Mouse (Mus musculus): ENCODE results near the gene Sult6b2. TPM values are rescaled to one million over a fixed set of nuclear protein-coding genes. Genes with fewer than 3 reads are reported as not detected.
A peak's percentile ranks its signal among the peaks of the same experiment; 100 is the strongest.

Sult6b2 gene
- polyA plus RNA-seq, 1 experiment from 2014 or later = 0.04 TPM

DNA sequence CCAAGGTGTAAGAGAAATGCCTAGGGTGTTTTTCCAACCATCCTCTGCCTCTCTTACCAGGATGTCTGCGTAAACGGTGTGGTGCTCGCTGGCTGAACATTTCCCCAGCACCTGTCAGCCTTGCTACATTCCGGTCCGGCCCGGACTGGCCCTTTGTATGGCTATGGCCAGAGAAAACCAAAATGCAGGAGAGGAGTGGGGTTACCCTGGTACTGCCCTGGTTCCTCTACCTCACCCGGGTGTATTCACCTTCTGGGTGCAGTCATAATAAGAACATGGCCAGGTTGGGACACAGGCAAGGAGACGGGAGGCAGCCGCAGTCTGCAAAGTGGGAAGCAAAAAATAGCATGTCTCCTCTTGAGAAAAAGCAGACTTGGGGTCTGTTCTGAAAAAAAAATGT lies 9.2 kb downstream of the Sult6b2 start:
- in situ Hi-C loops (cut with MboI; ENCODE audit: low pct_unique_long_range_greater_than_20kb) = loop anchor here (25.0 kb wide), 1 partner anchor 392 kb away; no protein-coding TSS in a partner anchor
- CTCF ChIA-PET = interaction anchor here (1.4 to 2.5 kb wide), 2 partner anchors 10 kb away, joined by 4 to 6 read pairs; no protein-coding TSS in a partner anchor
- ATAC-seq (no peak), DNase-seq (ENCODE audit: low read depth, low spot score) (no peak)
- no peaks in the 10 kb centered on the region for H3K27me3 ChIP-seq
- no peak for TF ChIP-seq CTCF (IDR thresholded peaks at IDR 0.05)
- POLR2A ChIA-PET = interaction anchor here (0.6 kb wide), 1 partner anchor 1256 kb away, joined by 3 read pairs; no protein-coding TSS in a partner anchor

DNA sequence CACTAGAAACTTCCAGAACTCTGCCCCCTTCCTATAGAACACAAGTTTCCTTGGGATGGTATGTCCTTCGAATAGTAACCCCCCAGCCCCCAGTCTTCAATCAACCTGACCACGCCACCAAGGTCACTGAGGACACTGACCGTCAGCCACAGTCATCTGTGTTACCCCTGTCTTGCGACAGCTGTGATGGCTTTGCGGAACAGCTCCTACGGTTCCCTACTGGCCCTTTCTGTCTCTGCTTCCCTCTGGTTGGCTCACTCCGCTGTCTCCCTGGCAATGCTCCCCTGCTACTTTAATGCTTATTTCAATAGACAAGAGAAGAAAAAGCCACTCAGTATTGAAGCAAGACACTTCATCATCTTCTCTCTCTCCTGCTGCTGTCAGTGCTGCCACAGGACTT lies 10.8 kb downstream of the Sult6b2 start:
- CTCF ChIA-PET = interaction anchor here (1.4 kb wide), 1 partner anchor 9 kb away, joined by 4 read pairs; no protein-coding TSS in a partner anchor
- POLR2A ChIA-PET = interaction anchor here (1.0 kb wide), 1 partner anchor 16 kb away, joined by 3 read pairs; no protein-coding TSS in a partner anchor
- TF ChIP-seq CTCF (IDR thresholded peaks at IDR 0.05) = no peak
- DNase-seq (ENCODE audit: low read depth, low spot score) (no peak), ATAC-seq (no peak)
- in situ Hi-C loops (cut with MboI; ENCODE audit: low pct_unique_long_range_greater_than_20kb) = loop anchor here (25.0 kb wide), 1 partner anchor 394 kb away; no protein-coding TSS in a partner anchor
- no peaks in the 10 kb centered on the region for H3K27me3 ChIP-seq

DNA sequence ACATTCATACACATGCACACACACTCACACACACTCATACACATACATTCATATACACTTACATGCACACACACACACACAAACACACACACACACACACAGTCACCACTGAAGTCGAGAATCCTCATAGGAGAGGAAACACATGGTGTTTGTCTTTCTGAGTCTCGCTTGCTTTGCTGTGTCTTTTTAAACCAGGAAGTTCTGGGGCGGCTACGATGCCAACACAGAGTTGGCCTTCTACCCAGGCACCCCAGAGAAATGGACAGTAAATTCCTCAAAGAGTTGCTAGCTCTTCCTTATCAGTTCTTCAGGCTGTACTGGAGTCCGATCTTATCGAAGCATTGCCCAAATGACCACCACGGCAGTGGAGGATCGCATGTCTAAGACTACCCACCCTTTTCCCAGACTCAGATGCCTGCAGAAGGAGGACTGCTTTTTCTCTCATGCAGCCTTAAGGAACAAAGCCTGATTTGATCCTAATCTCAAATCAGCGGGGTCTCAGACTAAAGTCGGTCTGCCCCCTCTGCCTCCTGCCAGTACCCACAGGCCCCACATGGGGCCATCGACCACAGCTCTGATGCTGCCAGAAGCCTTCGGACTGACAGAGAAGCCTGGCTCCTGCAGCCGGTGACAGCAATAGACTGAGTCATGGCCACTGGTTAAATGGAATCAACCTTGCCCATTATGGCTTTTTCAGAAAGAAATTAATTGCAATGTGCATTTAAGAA lies 11.9 kb downstream of the Sult6b2 start:
- in situ Hi-C loops (cut with MboI; ENCODE audit: low pct_unique_long_range_greater_than_20kb) = loop anchor here (25.0 kb wide), 1 partner anchor 395 kb away; no protein-coding TSS in a partner anchor
- CTCF ChIA-PET = no interaction called here
- TF ChIP-seq CTCF (IDR thresholded peaks at IDR 0.05) = no peak
- ATAC-seq = no peak
- DNase-seq (ENCODE audit: low read depth, low spot score) = no peak
- POLR2A ChIA-PET = no interaction called here
- H3K27me3 ChIP-seq = no peaks in the 10 kb centered on the region

DNA sequence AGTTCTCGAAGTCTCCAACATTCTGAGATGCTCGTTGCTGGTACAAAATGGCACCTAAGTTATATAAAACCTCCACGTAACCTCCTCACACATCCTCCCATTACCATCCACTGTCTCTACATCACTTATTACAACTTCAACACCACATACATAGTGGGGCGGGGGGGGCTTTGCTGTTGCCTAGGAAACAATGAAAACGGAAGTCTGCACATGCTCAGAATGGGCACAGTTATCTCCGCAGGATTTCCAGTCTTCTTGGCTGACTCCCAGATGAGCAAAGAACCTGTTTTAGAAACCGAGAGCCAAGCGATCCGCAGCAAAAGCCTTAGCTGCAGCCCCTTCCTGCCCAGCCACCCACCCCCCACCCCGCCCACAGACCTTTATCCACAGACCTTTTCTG lies 14.6 kb downstream of the Sult6b2 start:
- H3K27me3 ChIP-seq = no peaks in the 10 kb centered on the region
- ChIA-PET POLR2A (no interaction called here), CTCF (no interaction called here)
- no peak for TF ChIP-seq CTCF (IDR thresholded peaks at IDR 0.05)
- ATAC-seq = no peak
- no peak for DNase-seq (ENCODE audit: low read depth, low spot score)
- in situ Hi-C loops (cut with MboI; ENCODE audit: low pct_unique_long_range_greater_than_20kb) = loop anchor here (25.0 kb wide), 1 partner anchor 398 kb away; no protein-coding TSS in a partner anchor

DNA sequence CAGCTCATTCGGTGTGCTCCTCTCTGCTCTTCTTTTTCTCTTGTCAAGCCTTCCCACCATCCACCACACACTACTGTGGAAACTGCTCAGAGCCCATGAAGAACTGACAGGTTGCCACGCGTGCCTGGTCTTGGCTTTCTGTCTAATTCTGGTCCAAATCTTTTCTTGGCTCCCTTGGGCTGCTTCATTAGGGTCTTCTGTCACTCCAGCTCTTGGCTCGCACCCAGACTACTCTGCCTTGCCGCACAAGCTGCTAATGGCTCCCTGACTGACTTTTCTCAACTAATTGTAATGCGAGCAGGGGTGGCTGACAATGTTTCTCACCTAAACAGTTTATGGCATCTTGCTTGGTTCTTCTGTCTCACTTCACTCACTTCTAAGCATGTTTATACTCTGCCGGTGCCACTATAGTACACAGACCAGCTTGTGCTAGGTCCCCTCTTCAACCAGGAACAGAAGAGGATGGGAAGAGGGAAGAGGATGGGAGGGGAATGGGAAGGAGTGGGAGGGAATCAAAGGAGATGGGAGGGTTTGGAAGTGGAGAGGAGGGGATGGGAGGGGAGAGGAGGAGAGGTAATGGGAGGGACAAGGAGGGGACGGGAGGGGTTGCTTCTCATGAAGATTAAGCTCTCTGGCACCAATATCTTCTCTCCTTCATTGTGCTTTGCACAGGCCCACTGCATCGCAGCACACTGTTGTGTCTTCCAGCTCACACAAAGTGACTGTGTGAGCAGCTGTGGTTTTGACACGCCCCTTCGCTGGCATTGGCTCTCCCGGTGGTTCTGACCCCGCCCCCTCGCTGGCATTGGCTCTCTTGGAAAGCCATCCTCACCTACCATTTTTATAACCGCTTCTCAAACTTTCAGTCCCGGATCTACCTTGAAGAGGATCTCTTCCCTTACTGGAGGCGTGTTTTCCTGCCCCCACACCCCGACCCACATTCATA lies 16.0 kb downstream of the Sult6b2 start:
- no peak for TF ChIP-seq CTCF (IDR thresholded peaks at IDR 0.05)
- CTCF ChIA-PET = interaction anchor here (0.9 to 1.1 kb wide), 2 partner anchors 11 to 177 kb away, joined by 3 to 4 read pairs; no protein-coding TSS in a partner anchor
- in situ Hi-C loops (cut with MboI; ENCODE audit: low pct_unique_long_range_greater_than_20kb) = loop anchor here (25.0 kb wide), 1 partner anchor 399 kb away; no protein-coding TSS in a partner anchor
- POLR2A ChIA-PET = interaction anchor here (0.6 kb wide), 1 partner anchor 261 kb away, joined by 5 read pairs; no protein-coding TSS in a partner anchor
- DNase-seq (ENCODE audit: low read depth, low spot score) = no peak
- no peaks in the 10 kb centered on the region for H3K27me3 ChIP-seq
- ATAC-seq = no peak

DNA sequence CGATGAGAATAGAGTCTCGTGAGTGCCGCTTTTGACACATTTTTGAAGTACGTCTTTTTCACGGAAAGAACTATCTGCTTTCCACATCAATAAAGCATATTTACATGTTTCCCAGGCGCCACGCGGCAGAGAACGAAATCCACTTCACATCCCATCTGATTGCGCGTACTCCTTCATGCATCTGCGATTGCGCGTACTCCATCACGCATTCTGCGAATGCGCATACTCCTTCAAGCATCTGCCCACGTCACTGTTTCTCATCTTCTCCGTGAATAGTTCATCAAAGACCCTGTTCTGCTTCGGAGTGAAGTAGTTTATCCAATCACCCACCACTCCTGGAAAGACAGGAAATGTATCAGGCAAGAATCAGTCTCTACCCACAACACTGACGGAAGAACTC lies 18.2 kb downstream of the Sult6b2 start:
- H3K27me3 ChIP-seq = no peaks in the 10 kb centered on the region
- no peak for TF ChIP-seq CTCF (IDR thresholded peaks at IDR 0.05)
- in situ Hi-C loops (cut with MboI; ENCODE audit: low pct_unique_long_range_greater_than_20kb) = loop anchor here (25.0 kb wide), 1 partner anchor 401 kb away; no protein-coding TSS in a partner anchor
- ChIA-PET CTCF (interaction anchor here (0.6 to 2.5 kb wide), 2 partner anchors 9 to 12 kb away, joined by 3 to 9 read pairs; no protein-coding TSS in a partner anchor), POLR2A (interaction anchor here (0.7 kb wide), 1 partner anchor 73 kb away, joined by 4 read pairs; no protein-coding TSS in a partner anchor)
- DNase-seq (ENCODE audit: low read depth, low spot score) (no peak), ATAC-seq (no peak)

DNA sequence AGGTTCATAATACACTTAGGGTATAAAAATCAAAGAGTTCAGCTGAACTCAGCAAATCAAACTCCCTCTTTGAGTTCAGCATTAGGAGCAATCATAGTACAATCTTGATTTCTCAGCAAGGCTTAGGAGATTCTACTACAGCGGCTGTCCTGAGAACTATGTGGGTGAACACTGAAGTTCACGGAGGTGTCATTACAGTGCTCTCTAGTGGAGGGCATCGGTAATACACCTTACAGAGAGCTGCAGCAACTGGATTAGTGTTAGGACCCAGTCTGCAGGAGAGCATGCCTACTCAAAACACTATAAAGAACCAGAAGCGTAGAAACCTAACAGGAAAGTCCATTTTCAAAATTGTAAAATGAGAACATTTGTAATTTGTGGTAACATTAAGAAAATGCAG lies 19.0 kb downstream of the Sult6b2 start:
- DNase-seq (ENCODE audit: low read depth, low spot score) (no peak), ATAC-seq (peak; percentile 51)
- TF ChIP-seq CTCF (IDR thresholded peaks at IDR 0.05) = peak; percentile 75
- POLR2A ChIA-PET = no interaction called here
- H3K27me3 ChIP-seq = no peaks in the 10 kb centered on the region
- in situ Hi-C loops (cut with MboI; ENCODE audit: low pct_unique_long_range_greater_than_20kb) = loop anchor here (25.0 kb wide), 1 partner anchor 402 kb away; no protein-coding TSS in a partner anchor
- CTCF ChIA-PET = interaction anchor here (1.0 to 2.5 kb wide), 3 partner anchors 9 to 11 kb away, joined by 4 to 9 read pairs (median 6); no protein-coding TSS in a partner anchor

DNA sequence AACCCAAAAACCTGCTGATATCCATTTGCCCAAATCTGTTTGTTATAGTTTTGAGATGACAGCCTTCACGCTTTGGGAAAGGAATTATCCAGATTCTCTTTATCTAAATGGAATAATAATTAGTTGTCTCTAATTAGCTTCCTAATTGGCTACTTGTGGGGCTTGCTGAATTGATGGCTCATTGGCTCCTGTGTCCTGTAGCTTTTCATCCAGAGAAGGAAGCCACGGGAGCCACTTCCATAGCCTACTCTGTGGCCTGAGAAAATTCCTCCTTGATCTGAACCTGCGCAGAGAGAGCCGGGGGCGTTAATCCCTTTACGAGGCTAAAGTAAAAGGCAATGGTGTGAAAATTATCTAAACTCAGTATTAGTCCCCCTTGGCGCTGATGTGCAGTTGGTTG lies 23.0 kb downstream of the Sult6b2 start:
- in situ Hi-C loops (cut with MboI; ENCODE audit: low pct_unique_long_range_greater_than_20kb) = loop anchor here (5.0 to 25.0 kb wide), 2 partner anchors 186 to 406 kb away; no protein-coding TSS in a partner anchor
- no peaks in the 10 kb centered on the region for H3K27me3 ChIP-seq
- ATAC-seq (no peak), DNase-seq (ENCODE audit: low read depth, low spot score) (no peak)
- ChIA-PET CTCF (interaction anchor here (1.1 kb wide), 1 partner anchor 30 kb away, joined by 3 read pairs; no protein-coding TSS in a partner anchor), POLR2A (no interaction called here)
- no peak for TF ChIP-seq CTCF (IDR thresholded peaks at IDR 0.05)

DNA sequence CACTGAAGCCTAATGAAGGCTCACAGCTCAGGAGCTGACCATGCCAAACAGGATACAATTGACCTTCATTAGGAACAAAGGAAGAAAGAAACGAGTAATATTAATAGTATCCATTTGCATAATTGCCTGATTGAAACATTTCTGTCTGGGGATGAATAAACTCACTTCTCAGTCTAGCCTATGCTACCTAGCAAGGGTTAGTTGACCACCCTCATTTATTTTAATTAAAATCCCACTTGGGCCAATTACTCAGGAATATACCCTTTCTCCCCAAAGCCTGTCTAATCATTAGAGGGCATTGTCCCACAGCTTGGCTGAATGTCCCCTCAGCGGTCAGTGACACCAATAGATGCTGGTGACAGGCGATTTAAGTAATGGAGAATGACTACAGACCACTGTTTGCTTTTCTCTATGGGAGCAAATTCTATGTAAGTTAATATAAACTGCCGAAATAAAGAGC lies 23.7 kb downstream of the Sult6b2 start:
- POLR2A ChIA-PET = no interaction called here
- ATAC-seq (no peak), DNase-seq (ENCODE audit: low read depth, low spot score) (no peak)
- CTCF ChIA-PET = interaction anchor here (1.1 kb wide), 1 partner anchor 30 kb away, joined by 3 read pairs; no protein-coding TSS in a partner anchor
- no peaks in the 10 kb centered on the region for H3K27me3 ChIP-seq
- TF ChIP-seq CTCF (IDR thresholded peaks at IDR 0.05) = no peak
- in situ Hi-C loops (cut with MboI; ENCODE audit: low pct_unique_long_range_greater_than_20kb) = loop anchor here (5.0 to 25.0 kb wide), 2 partner anchors 187 to 407 kb away; no protein-coding TSS in a partner anchor
